Mouse (Mus musculus): ENCODE data around the gene Gsg1l. TPM values are rescaled to one million over a fixed set of nuclear protein-coding genes. Genes with fewer than 3 reads are reported as not detected.

The Gsg1l gene
- not detected in 2 replicates for polyA plus RNA-seq (2012; ENCODE audit: insufficient read depth, insufficient read length, missing spikeins)

GRCm38 (mm10) chr7:126082286-126082741 is at the start of gene Gsg1l:
Gsg1l (minus strand) TSS chr7:126082411.
- H3K4me1 ChIP-seq (ENCODE audit: control insufficient read depth, insufficient read depth, low read length), result peaks cover 16% of the 10 kb centered on the region
- no peak within 1 kb of the TSS for H3K27ac ChIP-seq (ENCODE audit: insufficient read depth, low read depth, low read length)
- peak within 1 kb of the TSS; percentile 43 for H3K4me3 ChIP-seq (ENCODE audit: insufficient read depth, low read length)
- TF ChIP-seq CTCF (IDR thresholded peaks at IDR 0.05; ENCODE audit: low read depth, low read length) (no peak), POLR2A (IDR thresholded peaks at IDR 0.05; ENCODE audit: borderline replicate concordance, low read depth, low read length) (no peak)

GRCm38 (mm10) chr7:126127673-126128072 is 45.5 kb upstream of the Gsg1l start:
- no peak for TF ChIP-seq CTCF (IDR thresholded peaks at IDR 0.05; ENCODE audit: low read depth, low read length)
- no peak overlapping the region for H3K4me3 ChIP-seq (ENCODE audit: insufficient read depth, low read length)
- no peak overlapping the region for H3K27ac ChIP-seq (ENCODE audit: insufficient read depth, low read depth, low read length)
- peaks cover 11% of the 10 kb centered on the region for H3K4me1 ChIP-seq (ENCODE audit: control insufficient read depth, insufficient read depth, low read length)

- no peak overlapping the region for H3K4me3 ChIP-seq (ENCODE audit: insufficient read depth, low read length)
- H3K27ac ChIP-seq (ENCODE audit: insufficient read depth, low read depth, low read length), result no peak overlapping the region
- H3K4me1 ChIP-seq (ENCODE audit: control insufficient read depth, insufficient read depth, low read length), result peaks cover 11% of the 10 kb centered on the region
- TF ChIP-seq CTCF (IDR thresholded peaks at IDR 0.05; ENCODE audit: low read depth, low read length) (no peak), POLR2A (IDR thresholded peaks at IDR 0.05; ENCODE audit: borderline replicate concordance, low read depth, low read length) (no peak)
Measured at GRCm38 (mm10) chr7:126126502-126126901, 44.3 kb upstream of the Gsg1l start.

GRCm38 (mm10) chr7:126121533-126121932 is 39.3 kb upstream of the Gsg1l start:
- Histone ChIP-seq H3K27ac (ENCODE audit: insufficient read depth, low read depth, low read length) (no peak overlapping the region), H3K4me1 (ENCODE audit: control insufficient read depth, insufficient read depth, low read length) (peaks cover 11% of the 10 kb centered on the region), H3K4me3 (ENCODE audit: insufficient read depth, low read length) (no peak overlapping the region)
- TF ChIP-seq POLR2A (IDR thresholded peaks at IDR 0.05; ENCODE audit: borderline replicate concordance, low read depth, low read length), result no peak
- TF ChIP-seq CTCF (IDR thresholded peaks at IDR 0.05; ENCODE audit: low read depth, low read length), result no peak

- no peak overlapping the region for H3K4me3 ChIP-seq (ENCODE audit: insufficient read depth, low read length)
- no peak overlapping the region for H3K27ac ChIP-seq (ENCODE audit: insufficient read depth, low read depth, low read length)
- TF ChIP-seq POLR2A (IDR thresholded peaks at IDR 0.05; ENCODE audit: borderline replicate concordance, low read depth, low read length), result no peak
- no peak for TF ChIP-seq CTCF (IDR thresholded peaks at IDR 0.05; ENCODE audit: low read depth, low read length)
- H3K4me1 ChIP-seq (ENCODE audit: control insufficient read depth, insufficient read depth, low read length), result peaks cover 12% of the 10 kb centered on the region
Measured at GRCm38 (mm10) chr7:126119819-126120218, 37.6 kb upstream of the Gsg1l start.

GRCm38 (mm10) chr7:126113263-126113662 is 31.1 kb upstream of the Gsg1l start:
- H3K4me1 ChIP-seq (ENCODE audit: control insufficient read depth, insufficient read depth, low read length), result peaks cover 19% of the 10 kb centered on the region
- TF ChIP-seq POLR2A (IDR thresholded peaks at IDR 0.05; ENCODE audit: borderline replicate concordance, low read depth, low read length) (no peak), CTCF (IDR thresholded peaks at IDR 0.05; ENCODE audit: low read depth, low read length) (no peak)
- no peak overlapping the region for H3K27ac ChIP-seq (ENCODE audit: insufficient read depth, low read depth, low read length)
- H3K4me3 ChIP-seq (ENCODE audit: insufficient read depth, low read length), result no peak overlapping the region

GRCm38 (mm10) chr7:126111230-126111629 is 29.0 kb upstream of the Gsg1l start:
- TF ChIP-seq CTCF (IDR thresholded peaks at IDR 0.05; ENCODE audit: low read depth, low read length) (no peak), POLR2A (IDR thresholded peaks at IDR 0.05; ENCODE audit: borderline replicate concordance, low read depth, low read length) (no peak)
- H3K4me1 ChIP-seq (ENCODE audit: control insufficient read depth, insufficient read depth, low read length), result peaks cover 12% of the 10 kb centered on the region
- H3K27ac ChIP-seq (ENCODE audit: insufficient read depth, low read depth, low read length), result no peak overlapping the region
- no peak overlapping the region for H3K4me3 ChIP-seq (ENCODE audit: insufficient read depth, low read length)

GRCm38 (mm10) chr7:126109898-126110297 is 27.7 kb upstream of the Gsg1l start:
- Histone ChIP-seq H3K4me1 (ENCODE audit: control insufficient read depth, insufficient read depth, low read length) (peaks cover 11% of the 10 kb centered on the region), H3K4me3 (ENCODE audit: insufficient read depth, low read length) (no peak overlapping the region), H3K27ac (ENCODE audit: insufficient read depth, low read depth, low read length) (no peak overlapping the region)
- no peak for TF ChIP-seq POLR2A (IDR thresholded peaks at IDR 0.05; ENCODE audit: borderline replicate concordance, low read depth, low read length)
- TF ChIP-seq CTCF (IDR thresholded peaks at IDR 0.05; ENCODE audit: low read depth, low read length), result no peak

GRCm38 (mm10) chr7:126100440-126100839 is 18.2 kb upstream of the Gsg1l start:
- H3K27ac ChIP-seq (ENCODE audit: insufficient read depth, low read depth, low read length), result no peak overlapping the region
- H3K4me3 ChIP-seq (ENCODE audit: insufficient read depth, low read length), result no peak overlapping the region
- TF ChIP-seq CTCF (IDR thresholded peaks at IDR 0.05; ENCODE audit: low read depth, low read length) (no peak), POLR2A (IDR thresholded peaks at IDR 0.05; ENCODE audit: borderline replicate concordance, low read depth, low read length) (no peak)
- peaks cover 45% of the 10 kb centered on the region for H3K4me1 ChIP-seq (ENCODE audit: control insufficient read depth, insufficient read depth, low read length)

- TF ChIP-seq CTCF (IDR thresholded peaks at IDR 0.05; ENCODE audit: low read depth, low read length) (no peak), POLR2A (IDR thresholded peaks at IDR 0.05; ENCODE audit: borderline replicate concordance, low read depth, low read length) (no peak)
- Histone ChIP-seq H3K4me3 (ENCODE audit: insufficient read depth, low read length) (no peak overlapping the region), H3K27ac (ENCODE audit: insufficient read depth, low read depth, low read length) (peak overlapping the region; percentile 8; the same call in 1 of the 2 replicates), H3K4me1 (ENCODE audit: control insufficient read depth, insufficient read depth, low read length) (peaks cover 45% of the 10 kb centered on the region)
Measured at GRCm38 (mm10) chr7:126099835-126100234, 17.6 kb upstream of the Gsg1l start.

Data from bone marrow macrophage, adult 2 months (primary cell).